Mouse (Mus musculus): ENCODE measurements around the gene Pik3r6. TPM values are rescaled to one million over a fixed set of nuclear protein-coding genes. Genes with fewer than 3 reads are reported as not detected.

Gene Pik3r6
- 3.8 and 4.4 TPM in 2 replicates for polyA plus RNA-seq (2012; rRNA removed)

GRCm38 (mm10) chr11:68502902-68503629 lies at the start of gene Pik3r6:
Gene Pik3r6 (plus strand): TSS chr11:68503019.
- Histone ChIP-seq H3K4me1 (ENCODE audit: control insufficient read depth, insufficient read depth, low read length) (no peaks in the 10 kb centered on the region), H3K4me3 (ENCODE audit: insufficient read depth, low read length) (no peak within 1 kb of the TSS), H3K27ac (ENCODE audit: insufficient read depth, low read length) (no peak within 1 kb of the TSS)
- TF ChIP-seq POLR2A (IDR thresholded peaks at IDR 0.05; ENCODE audit: extremely low read depth, insufficient read depth, low read length): no peak
- TF ChIP-seq CTCF (IDR thresholded peaks at IDR 0.05; ENCODE audit: extremely low read depth, insufficient read depth, low read length): no peak

DNA sequence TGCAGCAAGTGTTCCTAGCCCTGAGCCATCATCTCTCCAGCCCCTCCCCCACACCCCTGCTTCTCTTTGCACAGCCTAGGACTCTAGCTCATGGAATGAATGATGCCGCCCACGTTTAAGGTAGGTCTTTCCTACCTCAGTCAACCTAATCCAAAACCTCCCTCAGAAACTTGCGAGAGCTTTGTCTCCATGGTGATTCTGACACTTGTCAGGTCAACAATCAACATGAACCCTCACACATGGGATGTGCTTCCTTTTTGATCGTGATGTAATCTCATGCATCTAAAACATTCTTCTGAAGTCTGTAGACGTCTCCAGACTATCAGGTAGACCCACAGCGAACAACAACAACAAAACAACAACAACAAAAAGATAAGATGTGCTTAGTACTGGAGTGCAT lies 49.5 kb upstream of the Pik3r6 start:
- TF ChIP-seq POLR2A (IDR thresholded peaks at IDR 0.05; ENCODE audit: extremely low read depth, insufficient read depth, low read length) (no peak), CTCF (IDR thresholded peaks at IDR 0.05; ENCODE audit: extremely low read depth, insufficient read depth, low read length) (no peak)
- Histone ChIP-seq H3K27ac (ENCODE audit: insufficient read depth, low read length) (no peak overlapping the region), H3K4me1 (ENCODE audit: control insufficient read depth, insufficient read depth, low read length) (no peaks in the 10 kb centered on the region; the same call in 1 of the 2 replicates), H3K4me3 (ENCODE audit: insufficient read depth, low read length) (no peak overlapping the region)

- H3K4me3 ChIP-seq (ENCODE audit: insufficient read depth, low read length): no peak overlapping the region
- no peak overlapping the region for H3K27ac ChIP-seq (ENCODE audit: insufficient read depth, low read length)
- H3K4me1 ChIP-seq (ENCODE audit: control insufficient read depth, insufficient read depth, low read length): no peaks in the 10 kb centered on the region
- TF ChIP-seq CTCF (IDR thresholded peaks at IDR 0.05; ENCODE audit: extremely low read depth, insufficient read depth, low read length) (no peak), POLR2A (IDR thresholded peaks at IDR 0.05; ENCODE audit: extremely low read depth, insufficient read depth, low read length) (no peak)
Measured at GRCm38 (mm10) chr11:68458086-68458485, 44.7 kb upstream of the Pik3r6 start.

GRCm38 (mm10) chr11:68459021-68459420 lies 43.8 kb upstream of the Pik3r6 start:
- Histone ChIP-seq H3K4me1 (ENCODE audit: control insufficient read depth, insufficient read depth, low read length) (no peaks in the 10 kb centered on the region), H3K4me3 (ENCODE audit: insufficient read depth, low read length) (no peak overlapping the region), H3K27ac (ENCODE audit: insufficient read depth, low read length) (no peak overlapping the region)
- no peak for TF ChIP-seq POLR2A (IDR thresholded peaks at IDR 0.05; ENCODE audit: extremely low read depth, insufficient read depth, low read length)
- no peak for TF ChIP-seq CTCF (IDR thresholded peaks at IDR 0.05; ENCODE audit: extremely low read depth, insufficient read depth, low read length)

GRCm38 (mm10) chr11:68459486-68459885 lies 43.3 kb upstream of the Pik3r6 start:
- peaks cover 2% of the 10 kb centered on the region; the same call in 1 of the 2 replicates for H3K4me1 ChIP-seq (ENCODE audit: control insufficient read depth, insufficient read depth, low read length)
- no peak overlapping the region for H3K27ac ChIP-seq (ENCODE audit: insufficient read depth, low read length)
- no peak overlapping the region for H3K4me3 ChIP-seq (ENCODE audit: insufficient read depth, low read length)
- no peak for TF ChIP-seq CTCF (IDR thresholded peaks at IDR 0.05; ENCODE audit: extremely low read depth, insufficient read depth, low read length)
- TF ChIP-seq POLR2A (IDR thresholded peaks at IDR 0.05; ENCODE audit: extremely low read depth, insufficient read depth, low read length): no peak

DNA sequence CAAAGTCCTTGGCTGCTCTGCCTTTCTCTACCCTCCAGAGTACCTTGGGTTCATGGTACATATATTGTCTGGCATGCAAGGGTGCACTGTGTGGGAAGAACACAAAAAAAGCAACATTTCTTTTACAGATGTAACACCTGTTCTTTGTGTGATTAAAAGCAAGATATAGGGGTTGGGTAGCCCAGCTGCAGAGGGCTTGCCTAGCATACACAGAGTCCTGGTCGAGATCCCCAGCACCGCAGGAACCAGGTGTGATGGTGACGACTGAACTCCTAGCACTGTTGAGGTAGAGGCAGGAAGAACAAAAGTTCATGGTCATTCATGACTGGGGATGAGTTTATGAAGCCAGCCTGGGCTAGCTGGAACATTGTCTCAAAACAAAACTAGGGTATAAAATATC lies 40.1 kb upstream of the Pik3r6 start:
- Histone ChIP-seq H3K4me3 (ENCODE audit: insufficient read depth, low read length) (no peak overlapping the region), H3K27ac (ENCODE audit: insufficient read depth, low read length) (no peak overlapping the region), H3K4me1 (ENCODE audit: control insufficient read depth, insufficient read depth, low read length) (peaks cover 2% of the 10 kb centered on the region; the same call in 1 of the 2 replicates)
- no peak for TF ChIP-seq CTCF (IDR thresholded peaks at IDR 0.05; ENCODE audit: extremely low read depth, insufficient read depth, low read length)
- no peak for TF ChIP-seq POLR2A (IDR thresholded peaks at IDR 0.05; ENCODE audit: extremely low read depth, insufficient read depth, low read length)

DNA sequence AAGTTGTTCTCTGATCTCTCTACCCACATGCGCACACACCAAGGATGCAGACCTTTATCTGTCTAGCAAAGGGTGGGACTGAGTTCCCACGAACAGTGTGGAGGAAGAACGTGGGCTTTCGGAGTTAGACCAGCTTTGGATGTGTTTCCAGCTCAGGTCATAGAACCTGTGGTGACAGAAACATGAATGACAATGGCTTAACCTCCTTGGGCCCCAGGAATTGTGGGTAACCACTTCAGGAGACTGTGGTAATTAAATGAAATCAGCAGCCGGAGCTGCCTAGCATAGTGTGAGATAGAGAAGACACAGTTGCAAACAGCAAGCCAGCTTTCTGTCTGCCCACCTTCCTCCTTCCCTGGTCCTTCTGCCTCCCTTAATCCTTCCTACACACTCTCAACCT lies 38.6 kb upstream of the Pik3r6 start:
- no peak overlapping the region for H3K27ac ChIP-seq (ENCODE audit: insufficient read depth, low read length)
- no peak overlapping the region for H3K4me3 ChIP-seq (ENCODE audit: insufficient read depth, low read length)
- TF ChIP-seq POLR2A (IDR thresholded peaks at IDR 0.05; ENCODE audit: extremely low read depth, insufficient read depth, low read length) (no peak), CTCF (IDR thresholded peaks at IDR 0.05; ENCODE audit: extremely low read depth, insufficient read depth, low read length) (no peak)
- peaks cover 2% of the 10 kb centered on the region; the same call in 1 of the 2 replicates for H3K4me1 ChIP-seq (ENCODE audit: control insufficient read depth, insufficient read depth, low read length)

- Histone ChIP-seq H3K4me3 (ENCODE audit: insufficient read depth, low read length) (no peak overlapping the region), H3K4me1 (ENCODE audit: control insufficient read depth, insufficient read depth, low read length) (peaks cover 2% of the 10 kb centered on the region; the same call in 1 of the 2 replicates), H3K27ac (ENCODE audit: insufficient read depth, low read length) (no peak overlapping the region)
- TF ChIP-seq POLR2A (IDR thresholded peaks at IDR 0.05; ENCODE audit: extremely low read depth, insufficient read depth, low read length) (no peak), CTCF (IDR thresholded peaks at IDR 0.05; ENCODE audit: extremely low read depth, insufficient read depth, low read length) (no peak)
Measured at GRCm38 (mm10) chr11:68465090-68465489, 37.7 kb upstream of the Pik3r6 start.

DNA sequence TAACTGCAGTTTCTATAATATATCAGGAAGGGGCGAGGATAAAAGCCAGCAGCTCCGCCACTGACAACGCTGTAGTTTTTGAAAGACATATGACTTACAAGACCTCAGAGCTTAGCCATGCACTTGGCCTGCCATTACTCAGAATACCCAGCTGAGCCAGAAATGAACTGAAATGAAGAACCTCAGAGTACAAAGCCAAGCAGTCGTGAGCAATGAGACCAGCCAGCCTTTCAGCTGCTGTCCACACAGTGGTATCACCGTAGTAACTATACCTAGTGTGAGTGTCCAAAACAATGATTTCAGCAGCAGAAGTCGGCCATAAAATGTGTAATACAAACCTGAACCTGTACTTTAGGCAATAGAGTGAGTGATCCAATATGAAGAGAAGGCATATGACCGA lies 35.4 kb upstream of the Pik3r6 start:
- Histone ChIP-seq H3K4me1 (ENCODE audit: control insufficient read depth, insufficient read depth, low read length) (peaks cover 2% of the 10 kb centered on the region; the same call in 1 of the 2 replicates), H3K27ac (ENCODE audit: insufficient read depth, low read length) (no peak overlapping the region), H3K4me3 (ENCODE audit: insufficient read depth, low read length) (no peak overlapping the region)
- no peak for TF ChIP-seq POLR2A (IDR thresholded peaks at IDR 0.05; ENCODE audit: extremely low read depth, insufficient read depth, low read length)
- TF ChIP-seq CTCF (IDR thresholded peaks at IDR 0.05; ENCODE audit: extremely low read depth, insufficient read depth, low read length): no peak

DNA sequence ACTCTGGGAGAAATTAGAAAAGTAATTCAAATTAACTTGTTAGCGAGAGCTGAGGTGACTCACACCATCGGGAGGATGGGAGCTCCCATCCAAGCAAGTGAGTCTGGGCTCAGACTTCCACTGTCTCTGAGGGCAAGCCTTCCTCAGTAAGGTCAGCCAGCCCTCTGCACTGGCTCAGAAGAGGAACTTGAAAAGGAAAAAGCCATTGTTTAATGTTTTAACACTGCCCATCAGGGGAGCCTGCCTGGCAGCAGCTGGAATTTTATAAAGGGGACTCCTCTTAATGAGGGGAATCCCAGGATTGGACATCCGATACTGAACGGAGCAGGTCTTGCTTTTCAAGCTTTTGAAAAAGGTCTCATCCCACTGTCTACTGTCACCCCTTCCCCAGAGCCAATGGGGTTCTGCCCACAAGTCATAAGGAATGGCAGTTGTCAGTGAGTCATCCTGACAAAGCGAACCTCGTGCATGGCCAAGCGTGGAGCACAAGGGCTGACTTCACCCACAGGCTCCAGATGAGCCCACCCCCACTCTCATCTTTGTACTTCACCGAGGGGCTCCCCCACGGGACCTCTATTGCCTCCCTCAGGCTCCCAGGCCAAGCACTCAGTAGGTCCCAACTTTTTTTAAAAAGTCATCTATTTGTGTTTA lies 34.7 kb upstream of the Pik3r6 start:
- Histone ChIP-seq H3K4me3 (ENCODE audit: insufficient read depth, low read length) (no peak overlapping the region), H3K4me1 (ENCODE audit: control insufficient read depth, insufficient read depth, low read length) (peaks cover 2% of the 10 kb centered on the region; the same call in 1 of the 2 replicates), H3K27ac (ENCODE audit: insufficient read depth, low read length) (no peak overlapping the region)
- no peak for TF ChIP-seq POLR2A (IDR thresholded peaks at IDR 0.05; ENCODE audit: extremely low read depth, insufficient read depth, low read length)
- TF ChIP-seq CTCF (IDR thresholded peaks at IDR 0.05; ENCODE audit: extremely low read depth, insufficient read depth, low read length): no peak

Measured in cortical plate, adult 2 months (tissue).